13 mouse cellular contexts compared by ENCODE assay signal in genomic region chr19:47222841-47223557, GRCm38 (mm10). TPM values are rescaled to one million over a fixed set of nuclear protein-coding genes. Genes with fewer than 3 reads are reported as not detected.
A peak's percentile ranks its signal among the peaks of the same experiment; 100 is the strongest.
DNase-seq lines count a peak whose midpoint lies in the region; ATAC-seq and TF ChIP-seq lines count a peak whose summit lies in the region.
"Had no signal": no experiment of that assay in that cellular context is flagged by ENCODE, and none has a peak within 500 bp of the region (broad histone marks: within the 10 kb centered on the region; RNA-seq: fewer than 3 reads in every experiment).

No protein-coding gene starts in this region.

- 61% methylated on average over 15 of the region's 15 CpGs for WGBS in hindbrain, postnatal 0 days

- H3K4me1 ChIP-seq in hindbrain, postnatal 0 days (ENCODE audit: insufficient read depth, low read length): 0 out of 2 replicates have a peak, but pooled peaks cover 3% of the 10 kb centered on the region

- H3K27ac ChIP-seq in hindbrain, postnatal 0 days: 0 out of 2 replicates have a peak overlapping the region, but pooled peaks have one; percentile 4
- H3K27ac ChIP-seq: heart, embryonic 10.5 days; neural tube, embryonic 15.5 days had no signal

- no peak overlapping the region for H3K9ac ChIP-seq in hindbrain, postnatal 0 days (replicated peaks; ENCODE audit: low read length)
- H3K9ac ChIP-seq: neural tube, embryonic 15.5 days had no signal

- no peaks in the 10 kb centered on the region for H3K27me3 ChIP-seq in hindbrain, postnatal 0 days (ENCODE audit: insufficient read depth, low read length)
- H3K27me3 ChIP-seq: neural tube, embryonic 15.5 days had no signal

- no peak for DNase-seq in frontal cortex, postnatal 25 days (ENCODE audit: low spot score in 2 of 2)
- DNase-seq in lung, postnatal 10 days: peak; percentile 41
- no peak for DNase-seq in lung, postnatal 4 days
- DNase-seq in brain, adult 2 months (ENCODE audit: low read depth, low spot score): peak; percentile 45
- no peak for DNase-seq in hindbrain, postnatal 0 days (ENCODE audit: low spot score)
- no peak for DNase-seq in heart, postnatal 4 days

- no peak for TF ChIP-seq CTCF in hindbrain, postnatal 0 days (IDR thresholded peaks at IDR 0.05; ENCODE audit: low read depth)

- H3K9me3 ChIP-seq in hindbrain, postnatal 0 days (ENCODE audit: low read length): no peaks in the 10 kb centered on the region
- H3K9me3 ChIP-seq: heart, embryonic 10.5 days; neural tube, embryonic 15.5 days had no signal

- 0 out of 2 replicates have a peak, but pooled peaks have one; percentile 21 for ATAC-seq in frontal cortex, adult (ENCODE audit: low TSS enrichment)
- ATAC-seq in hindbrain, postnatal 0 days: no peak
- ATAC-seq: activated CD4-positive, CD25-positive, alpha-beta regulatory T cell, adult 4 months had no signal

- H3K4me2 ChIP-seq in hindbrain, postnatal 0 days (ENCODE audit: low read depth, low read length): no peak overlapping the region
- H3K4me2 ChIP-seq: liver, embryonic 11.5 days; neural tube, embryonic 15.5 days had no signal

- H3K36me3 ChIP-seq in hindbrain, postnatal 0 days (ENCODE audit: insufficient read depth, low read length): no peaks in the 10 kb centered on the region
- H3K36me3 ChIP-seq: heart, embryonic 10.5 days; neural tube, embryonic 15.5 days had no signal

- no peak overlapping the region for H3K4me3 ChIP-seq in hindbrain, postnatal 0 days (ENCODE audit: low read length)
- H3K4me3 ChIP-seq: heart, embryonic 10.5 days; neural tube, embryonic 15.5 days had no signal

RNA-seq across cellular contexts. Expression of gene Neurl1a, which starts 44.4 kb away (rescaled TPM):
- 95.4 and 114 TPM in 2 replicates for total RNA-seq in hindbrain, postnatal 0 days (2014; rRNA removed)
- 16.2 and 16.9 TPM in 2 replicates for polyA plus RNA-seq in hindbrain, postnatal 0 days (2015; fragmentation: Nextera tagmentation; extraction: Ambion mirVana)
- total RNA-seq in heart, postnatal 4 days (2021): 1 to 10 TPM in 1 of 2 experiments, under 1 TPM in 1; 0.74 to 1.2 TPM
- total RNA-seq: hematopoietic stem cell, adult 5-6 weeks; MEL had no signal

Comparison
In these comparisons a context has a peak if more than half of its experiments do, and no peak if none do; other contexts are left out.
1. DNase-seq: peak in lung, postnatal 10 days (single experiment) and brain, adult 2 months (single experiment); none in frontal cortex, postnatal 25 days (0 of 2), lung, postnatal 4 days (0 of 2), hindbrain, postnatal 0 days (single experiment) and heart, postnatal 4 days (single experiment).
2. RNA of gene Neurl1a, which starts 44.4 kb away (total RNA-seq): 95.4 to 114 TPM in hindbrain, postnatal 0 days; 0.74 to 1.2 TPM in heart, postnatal 4 days; every median in the first group is over 10 times any median in the second.